Mouse (Mus musculus): Measurements from ENCODE around the gene Yme1l1. TPM values are rescaled to one million over a fixed set of nuclear protein-coding genes. Genes with fewer than 3 reads are reported as not detected.

The Yme1l1 gene
- 226 TPM for polyA plus RNA-seq (2014; fragmentation: Illumina TruSeq; extraction: RNeasy Lipid Tissue Mini Kit (QIAGEN cat#74804); ENCODE audit: low read depth, low replicate concordance)

DNA sequence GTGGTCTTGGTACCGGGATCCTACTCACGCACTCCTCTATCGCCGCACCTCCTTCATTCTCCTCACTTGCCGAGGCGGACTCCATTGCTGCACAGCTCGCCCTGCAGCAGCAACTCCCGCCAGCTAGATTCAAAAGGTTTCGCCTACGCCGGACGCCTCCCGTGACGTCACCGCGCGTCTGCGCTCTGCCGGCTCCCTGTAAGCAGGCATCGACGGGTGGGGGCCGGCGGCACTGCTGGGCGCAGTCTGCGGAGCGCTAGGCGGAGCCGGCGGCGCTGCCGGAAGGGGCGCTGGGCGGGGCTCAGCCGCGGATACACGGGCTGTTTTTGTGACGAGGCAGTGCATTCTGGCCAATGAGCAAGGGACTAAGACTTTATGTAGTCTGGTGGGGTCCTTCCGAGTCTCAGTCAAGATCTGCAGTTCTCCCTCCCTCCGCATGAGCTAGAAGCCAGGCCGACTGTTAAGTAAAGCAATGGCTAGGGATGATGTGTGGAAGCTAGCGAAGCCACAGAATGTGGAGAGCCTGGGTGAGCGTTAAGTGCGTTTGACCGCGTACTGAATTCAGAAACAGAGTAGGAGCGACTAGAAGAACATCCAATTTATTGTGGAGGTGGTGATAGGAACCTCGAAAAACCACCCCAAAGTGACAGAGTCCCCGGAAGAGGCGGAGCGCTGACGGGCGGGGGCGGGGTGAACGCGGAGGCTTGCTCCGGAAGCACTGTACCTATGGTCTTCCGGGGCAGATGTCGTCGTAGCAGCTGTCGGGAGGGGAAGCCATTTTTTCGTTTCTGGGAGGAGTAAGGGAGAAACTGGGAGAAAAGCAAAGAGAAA lies at the start of gene Yme1l1, which contains the start of gene Mastl:
Yme1l1 (plus strand) TSS at position 593 of the 831 bp plus-strand sequence.
Mastl (minus strand) TSS at position 248 of the 831 bp plus-strand sequence.

DNA sequence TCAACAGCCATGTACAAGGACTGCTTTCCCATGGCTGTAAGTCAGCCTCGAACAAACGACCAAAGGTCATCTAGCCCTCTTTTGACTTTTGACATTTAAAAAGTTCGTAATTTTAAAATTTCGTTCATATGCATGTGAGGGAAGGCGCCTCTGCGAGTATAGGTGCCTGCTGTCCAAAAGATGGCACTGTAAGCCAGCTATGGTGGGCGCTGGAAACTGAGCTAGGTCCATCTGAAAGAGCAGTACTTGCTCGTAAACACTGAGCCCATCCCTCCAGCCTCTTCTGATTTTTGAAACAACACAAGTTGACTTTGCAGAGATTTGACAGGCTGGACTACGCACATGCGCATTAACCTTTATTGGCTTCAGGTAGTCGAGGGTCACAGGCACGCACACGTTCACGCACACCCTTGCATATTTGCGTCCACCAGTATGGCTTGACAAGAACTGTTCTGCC lies 50.9 kb downstream of the Yme1l1 start, which contains the start of gene 4931423N10Rik:
4931423N10Rik (plus strand) TSS at position 407 of the 457 bp plus-strand sequence.

Other genes with a start within 250 kb of the Yme1l1 start
- 45.0 TPM for gene Abi1, start 116.1 kb upstream of the Yme1l1 start, polyA plus RNA-seq (2014; fragmentation: Illumina TruSeq; extraction: RNeasy Lipid Tissue Mini Kit (QIAGEN cat#74804); ENCODE audit: low read depth, low replicate concordance)
- 75.3 TPM for gene Acbd5, start 88.2 kb upstream of the Yme1l1 start, polyA plus RNA-seq (2014; fragmentation: Illumina TruSeq; extraction: RNeasy Lipid Tissue Mini Kit (QIAGEN cat#74804); ENCODE audit: low read depth, low replicate concordance)
- 21.3 TPM for gene Mastl, start 345 bp upstream of the Yme1l1 start, polyA plus RNA-seq (2014; fragmentation: Illumina TruSeq; extraction: RNeasy Lipid Tissue Mini Kit (QIAGEN cat#74804); ENCODE audit: low read depth, low replicate concordance)
- 81.7 TPM for gene 4931423N10Rik, start 51.1 kb downstream of the Yme1l1 start, polyA plus RNA-seq (2014; fragmentation: Illumina TruSeq; extraction: RNeasy Lipid Tissue Mini Kit (QIAGEN cat#74804); ENCODE audit: low read depth, low replicate concordance)
- 0.39 TPM for gene Nxph2, start 164.9 kb downstream of the Yme1l1 start, polyA plus RNA-seq (2014; fragmentation: Illumina TruSeq; extraction: RNeasy Lipid Tissue Mini Kit (QIAGEN cat#74804); ENCODE audit: low read depth, low replicate concordance)